In the genomic region with DNA sequence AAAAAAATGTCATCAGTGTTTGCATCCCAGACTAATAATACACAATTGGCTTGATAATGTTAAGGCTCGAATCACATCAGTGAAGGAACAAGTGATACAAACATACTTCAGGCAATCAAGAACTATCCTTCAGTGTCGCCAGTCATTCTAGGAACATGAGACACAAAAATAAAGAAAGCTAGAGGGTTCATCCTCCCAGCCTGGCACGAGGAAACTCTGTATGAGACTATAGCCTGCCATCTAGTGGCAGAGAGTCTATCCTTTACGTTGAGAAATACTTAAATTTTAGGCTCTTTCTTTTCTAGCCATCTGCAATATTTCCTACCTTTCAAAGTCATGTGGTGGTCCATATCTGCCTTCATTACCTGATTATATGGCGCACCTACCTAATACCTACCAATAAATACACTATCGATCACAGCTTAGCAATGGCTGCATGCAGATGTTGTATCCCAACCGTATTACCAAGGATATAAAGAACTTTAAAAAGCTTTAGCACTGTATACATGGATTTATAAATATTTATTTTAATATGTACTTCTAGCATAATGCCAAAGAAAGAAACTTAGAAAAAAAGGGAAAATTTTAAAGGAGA, we compare ENCODE assay signal across 9 mouse cellular contexts.
DNase-seq lines count a peak whose midpoint lies in the region; ATAC-seq and TF ChIP-seq lines count a peak whose summit lies in the region.
"Had no signal": no experiment of that assay in that cellular context is flagged by ENCODE, and none has a peak within 500 bp of the region (broad histone marks: within the 10 kb centered on the region; RNA-seq: fewer than 3 reads in every experiment).

No protein-coding gene starts in this region.

- 37% methylated on average over 7 of the region's 7 CpGs for WGBS in heart, postnatal 0 days
- WGBS in midbrain, embryonic 11.5 days: 50% methylated on average over 7 of the region's 7 CpGs
- 49% methylated on average over 7 of the region's 7 CpGs for WGBS in midbrain, embryonic 10.5 days
- 48% methylated on average over 7 of the region's 7 CpGs for WGBS in forebrain, embryonic 14.5 days
- WGBS in stomach, embryonic 16.5 days: 39% methylated on average over 7 of the region's 7 CpGs

- DNase-seq in heart, postnatal 0 days (ENCODE audit: low spot score): peak; percentile 10
- DNase-seq in heart, adult 11 months: no peak
- no peak for DNase-seq in midbrain, embryonic 11.5 days (ENCODE audit: low spot score, missing footprints)
- no peak for DNase-seq in midbrain, embryonic 10.5 days (ENCODE audit: low spot score)
- DNase-seq in forebrain, embryonic 14.5 days (ENCODE audit: low spot score): peak; percentile 73
- DNase-seq in gastrocnemius, postnatal 10 days: no peak
- DNase-seq in gastrocnemius, postnatal 25 days: no peak
- DNase-seq: cerebellum, adult 11-12 months had no signal

- H3K36me3 ChIP-seq in heart, postnatal 0 days (replicated peaks; ENCODE audit: control insufficient read depth, insufficient read depth, low read length): no peaks in the 10 kb centered on the region
- no peaks in the 10 kb centered on the region for H3K36me3 ChIP-seq in midbrain, embryonic 11.5 days (ENCODE audit: control insufficient read depth, insufficient read depth, low read length)
- H3K36me3 ChIP-seq in midbrain, embryonic 10.5 days: no peaks in the 10 kb centered on the region
- no peaks in the 10 kb centered on the region for H3K36me3 ChIP-seq in forebrain, embryonic 14.5 days (ENCODE audit: control insufficient read depth, insufficient read depth, low read length)
- no peaks in the 10 kb centered on the region for H3K36me3 ChIP-seq in stomach, embryonic 16.5 days (ENCODE audit: control insufficient read depth, insufficient read depth, low read length)

- ATAC-seq in heart, postnatal 0 days (ENCODE audit: insufficient read depth, low read depth): no peak
- peak; percentile 69; the same call in 1 of the 2 replicates for ATAC-seq in midbrain, embryonic 11.5 days (ENCODE audit: low FRiP score)
- ATAC-seq in forebrain, embryonic 14.5 days: peak; percentile 72
- 0 out of 2 replicates have a peak, but pooled peaks have one; percentile 29 for ATAC-seq in stomach, embryonic 16.5 days (ENCODE audit: insufficient read depth, low FRiP score)

- H3K27ac ChIP-seq in heart, postnatal 0 days (ENCODE audit: low read depth): no peak overlapping the region
- no peak overlapping the region for H3K27ac ChIP-seq in midbrain, embryonic 11.5 days (ENCODE audit: low read depth, low read length)
- no peak overlapping the region for H3K27ac ChIP-seq in midbrain, embryonic 10.5 days (replicated peaks)
- H3K27ac ChIP-seq in forebrain, embryonic 14.5 days (ENCODE audit: low read depth, low read length): no peak overlapping the region
- H3K27ac ChIP-seq in stomach, embryonic 16.5 days (ENCODE audit: low read length): no peak overlapping the region

- no peak for TF ChIP-seq EP300 in heart, postnatal 0 days (IDR thresholded peaks at IDR 0.05; ENCODE audit: low read depth)

- H3K4me1 ChIP-seq in heart, postnatal 0 days (ENCODE audit: control insufficient read depth, insufficient read depth): no peaks in the 10 kb centered on the region
- H3K4me1 ChIP-seq in midbrain, embryonic 11.5 days (ENCODE audit: control insufficient read depth, insufficient read depth, low read length): no peaks in the 10 kb centered on the region
- H3K4me1 ChIP-seq in midbrain, embryonic 10.5 days: no peaks in the 10 kb centered on the region
- no peaks in the 10 kb centered on the region for H3K4me1 ChIP-seq in forebrain, embryonic 14.5 days (ENCODE audit: control insufficient read depth, insufficient read depth, low read length)
- H3K4me1 ChIP-seq in stomach, embryonic 16.5 days (ENCODE audit: control insufficient read depth, insufficient read depth, low read length): no peaks in the 10 kb centered on the region

- TF ChIP-seq CTCF in heart, postnatal 0 days (IDR thresholded peaks at IDR 0.05; ENCODE audit: low read depth): peak; percentile 57

- H3K9ac ChIP-seq in heart, postnatal 0 days (replicated peaks; ENCODE audit: low read depth, low read length): no peak overlapping the region
- H3K9ac ChIP-seq in midbrain, embryonic 11.5 days (ENCODE audit: low read length): no peak overlapping the region
- H3K9ac ChIP-seq in forebrain, embryonic 14.5 days (ENCODE audit: low read length): no peak overlapping the region
- H3K9ac ChIP-seq in stomach, embryonic 16.5 days (ENCODE audit: low read length): no peak overlapping the region

- H3K4me2 ChIP-seq in heart, postnatal 0 days (ENCODE audit: low read depth, low read length): no peak overlapping the region
- H3K4me2 ChIP-seq in midbrain, embryonic 11.5 days: no peak overlapping the region
- H3K4me2 ChIP-seq in forebrain, embryonic 14.5 days (ENCODE audit: low read length): no peak overlapping the region
- H3K4me2 ChIP-seq in stomach, embryonic 16.5 days (ENCODE audit: low read depth, low read length): no peak overlapping the region

- no peaks in the 10 kb centered on the region for H3K9me3 ChIP-seq in heart, postnatal 0 days (replicated peaks; ENCODE audit: control insufficient read depth, low read length)
- H3K9me3 ChIP-seq in midbrain, embryonic 11.5 days (ENCODE audit: control insufficient read depth, low read length): no peaks in the 10 kb centered on the region
- H3K9me3 ChIP-seq in midbrain, embryonic 10.5 days (replicated peaks): no peaks in the 10 kb centered on the region
- H3K9me3 ChIP-seq in forebrain, embryonic 14.5 days (replicated peaks; ENCODE audit: control insufficient read depth, low read length): no peaks in the 10 kb centered on the region
- H3K9me3 ChIP-seq in stomach, embryonic 16.5 days (replicated peaks; ENCODE audit: control insufficient read depth, low read length): no peaks in the 10 kb centered on the region

- no peak overlapping the region for H3K4me3 ChIP-seq in heart, postnatal 0 days (ENCODE audit: low read depth, low read length)
- no peak overlapping the region for H3K4me3 ChIP-seq in midbrain, embryonic 11.5 days (ENCODE audit: low read depth, low read length)
- no peak overlapping the region for H3K4me3 ChIP-seq in midbrain, embryonic 10.5 days
- no peak overlapping the region for H3K4me3 ChIP-seq in forebrain, embryonic 14.5 days (ENCODE audit: low read depth, low read length)
- H3K4me3 ChIP-seq in stomach, embryonic 16.5 days (replicated peaks; ENCODE audit: low read length): no peak overlapping the region

- no peaks in the 10 kb centered on the region for H3K27me3 ChIP-seq in heart, postnatal 0 days (ENCODE audit: control insufficient read depth, insufficient read depth, low read length)
- no peaks in the 10 kb centered on the region for H3K27me3 ChIP-seq in midbrain, embryonic 11.5 days (ENCODE audit: control insufficient read depth, insufficient read depth, low read length)
- H3K27me3 ChIP-seq in midbrain, embryonic 10.5 days (ENCODE audit: low read depth, poor library complexity, severe bottlenecking): no peaks in the 10 kb centered on the region
- H3K27me3 ChIP-seq in forebrain, embryonic 14.5 days (replicated peaks; ENCODE audit: control insufficient read depth, insufficient read depth, low read length): no peaks in the 10 kb centered on the region
- no peaks in the 10 kb centered on the region for H3K27me3 ChIP-seq in stomach, embryonic 16.5 days (ENCODE audit: control insufficient read depth, insufficient read depth, low read length)

Comparison
In these comparisons a context has a peak if more than half of its experiments do, and no peak if none do; other contexts are left out.
1. DNase-seq: peak in heart, postnatal 0 days (single experiment) and forebrain, embryonic 14.5 days (single experiment); none in heart, adult 11 months (single experiment), midbrain, embryonic 11.5 days (single experiment), midbrain, embryonic 10.5 days (single experiment), gastrocnemius, postnatal 10 days (single experiment) and gastrocnemius, postnatal 25 days (single experiment).